Mouse (Mus musculus): ENCODE results near the gene Slc27a1. TPM values are rescaled to one million over a fixed set of nuclear protein-coding genes. Genes with fewer than 3 reads are reported as not detected.
A peak's percentile ranks its signal among the peaks of the same experiment; 100 is the strongest.

Gene Slc27a1
- polyA plus RNA-seq, 1 experiment, result 21.8 TPM

GRCm38 (mm10) chr8:71627265-71628099 lies 58.8 kb downstream of the Slc27a1 start:
- Histone ChIP-seq H3K9me3 (replicated peaks; ENCODE audit: control insufficient read depth, insufficient read depth, low read length, poor library complexity, severe bottlenecking) (peaks cover 13% of the 10 kb centered on the region), H3K27me3 (ENCODE audit: control insufficient read depth, insufficient read depth, low read length, poor library complexity, severe bottlenecking) (no peaks in the 10 kb centered on the region), H3K27ac (ENCODE audit: insufficient read depth, low read length) (peak overlapping the region; percentile 15), H3K4me1 (ENCODE audit: control insufficient read depth, insufficient read depth, low read length) (peaks cover 12% of the 10 kb centered on the region), H3K36me3 (ENCODE audit: control insufficient read depth, insufficient read depth, low read length, poor library complexity, severe bottlenecking) (peaks cover 21% of the 10 kb centered on the region), H3K4me3 (ENCODE audit: low read depth, low read length) (no peak overlapping the region), H3K9ac (ENCODE audit: low read depth, poor library complexity, severe bottlenecking) (peak overlapping the region; percentile 0; the same call in 1 of the 2 replicates)
- TF ChIP-seq POLR2A (IDR thresholded peaks at IDR 0.05; ENCODE audit: insufficient read depth, low read length) (no peak), CTCF (IDR thresholded peaks at IDR 0.05; ENCODE audit: low read depth, low read length) (no peak), EP300 (IDR thresholded peaks at IDR 0.05; ENCODE audit: insufficient read depth, low read depth, low read length) (no peak)

GRCm38 (mm10) chr8:71628396-71629095 lies 59.9 kb downstream of the Slc27a1 start:
- Histone ChIP-seq H3K4me1 (ENCODE audit: control insufficient read depth, insufficient read depth, low read length) (peaks cover 13% of the 10 kb centered on the region), H3K27ac (ENCODE audit: insufficient read depth, low read length) (peak overlapping the region; percentile 15; the same call in 1 of the 2 replicates), H3K9me3 (replicated peaks; ENCODE audit: control insufficient read depth, insufficient read depth, low read length, poor library complexity, severe bottlenecking) (peaks cover 3% of the 10 kb centered on the region), H3K4me3 (ENCODE audit: low read depth, low read length) (peak overlapping the region; percentile 71), H3K27me3 (ENCODE audit: control insufficient read depth, insufficient read depth, low read length, poor library complexity, severe bottlenecking) (no peaks in the 10 kb centered on the region), H3K36me3 (ENCODE audit: control insufficient read depth, insufficient read depth, low read length, poor library complexity, severe bottlenecking) (peaks cover 10% of the 10 kb centered on the region), H3K9ac (ENCODE audit: low read depth, poor library complexity, severe bottlenecking) (peak overlapping the region; percentile 68)
- no peak for TF ChIP-seq EP300 (IDR thresholded peaks at IDR 0.05; ENCODE audit: insufficient read depth, low read depth, low read length)
- no peak for TF ChIP-seq POLR2A (IDR thresholded peaks at IDR 0.05; ENCODE audit: insufficient read depth, low read length)
- TF ChIP-seq CTCF (IDR thresholded peaks at IDR 0.05; ENCODE audit: low read depth, low read length), result no peak

- no peaks in the 10 kb centered on the region for H3K9me3 ChIP-seq (replicated peaks; ENCODE audit: control insufficient read depth, insufficient read depth, low read length, poor library complexity, severe bottlenecking)
- H3K27ac ChIP-seq (ENCODE audit: insufficient read depth, low read length), result no peak overlapping the region
- H3K4me3 ChIP-seq (ENCODE audit: low read depth, low read length), result peak overlapping the region; percentile 71
- TF ChIP-seq POLR2A (IDR thresholded peaks at IDR 0.05; ENCODE audit: insufficient read depth, low read length), result peak; percentile 88
- TF ChIP-seq EP300 (IDR thresholded peaks at IDR 0.05; ENCODE audit: insufficient read depth, low read depth, low read length), result peak; percentile 3; the same call in 1 of the 2 replicates
- TF ChIP-seq CTCF (IDR thresholded peaks at IDR 0.05; ENCODE audit: low read depth, low read length), result peak; percentile 10
- no peaks in the 10 kb centered on the region for H3K27me3 ChIP-seq (ENCODE audit: control insufficient read depth, insufficient read depth, low read length, poor library complexity, severe bottlenecking)
- peak overlapping the region; percentile 68 for H3K9ac ChIP-seq (ENCODE audit: low read depth, poor library complexity, severe bottlenecking)
- H3K36me3 ChIP-seq (ENCODE audit: control insufficient read depth, insufficient read depth, low read length, poor library complexity, severe bottlenecking), result peaks cover 5% of the 10 kb centered on the region; the same call in 1 of the 2 replicates
- H3K4me1 ChIP-seq (ENCODE audit: control insufficient read depth, insufficient read depth, low read length), result peaks cover 13% of the 10 kb centered on the region
Measured at GRCm38 (mm10) chr8:71629096-71629697, 60.5 kb downstream of the Slc27a1 start.

- Histone ChIP-seq H3K9me3 (replicated peaks; ENCODE audit: control insufficient read depth, insufficient read depth, low read length, poor library complexity, severe bottlenecking) (no peaks in the 10 kb centered on the region), H3K36me3 (ENCODE audit: control insufficient read depth, insufficient read depth, low read length, poor library complexity, severe bottlenecking) (no peaks in the 10 kb centered on the region), H3K4me1 (ENCODE audit: control insufficient read depth, insufficient read depth, low read length) (peaks cover 13% of the 10 kb centered on the region), H3K27ac (ENCODE audit: insufficient read depth, low read length) (no peak overlapping the region), H3K4me3 (ENCODE audit: low read depth, low read length) (peak overlapping the region; percentile 57), H3K27me3 (ENCODE audit: control insufficient read depth, insufficient read depth, low read length, poor library complexity, severe bottlenecking) (no peaks in the 10 kb centered on the region), H3K9ac (ENCODE audit: low read depth, poor library complexity, severe bottlenecking) (peak overlapping the region; percentile 68)
- TF ChIP-seq CTCF (IDR thresholded peaks at IDR 0.05; ENCODE audit: low read depth, low read length) (no peak), EP300 (IDR thresholded peaks at IDR 0.05; ENCODE audit: insufficient read depth, low read depth, low read length) (no peak), POLR2A (IDR thresholded peaks at IDR 0.05; ENCODE audit: insufficient read depth, low read length) (peak; percentile 39)
Measured at GRCm38 (mm10) chr8:71629781-71630212, 61.1 kb downstream of the Slc27a1 start.

- Histone ChIP-seq H3K9ac (ENCODE audit: low read depth, poor library complexity, severe bottlenecking) (no peak overlapping the region), H3K36me3 (ENCODE audit: control insufficient read depth, insufficient read depth, low read length, poor library complexity, severe bottlenecking) (no peaks in the 10 kb centered on the region), H3K4me3 (ENCODE audit: low read depth, low read length) (no peak overlapping the region), H3K27ac (ENCODE audit: insufficient read depth, low read length) (no peak overlapping the region), H3K27me3 (ENCODE audit: control insufficient read depth, insufficient read depth, low read length, poor library complexity, severe bottlenecking) (no peaks in the 10 kb centered on the region), H3K9me3 (replicated peaks; ENCODE audit: control insufficient read depth, insufficient read depth, low read length, poor library complexity, severe bottlenecking) (no peaks in the 10 kb centered on the region), H3K4me1 (ENCODE audit: control insufficient read depth, insufficient read depth, low read length) (peaks cover 13% of the 10 kb centered on the region)
- TF ChIP-seq CTCF (IDR thresholded peaks at IDR 0.05; ENCODE audit: low read depth, low read length) (no peak), POLR2A (IDR thresholded peaks at IDR 0.05; ENCODE audit: insufficient read depth, low read length) (no peak), EP300 (IDR thresholded peaks at IDR 0.05; ENCODE audit: insufficient read depth, low read depth, low read length) (no peak)
Measured at GRCm38 (mm10) chr8:71630761-71631160, 62.1 kb downstream of the Slc27a1 start.
